Mouse (Mus musculus) liver, embryonic 16.5 days (tissue): Measurements from ENCODE around the gene Oxa1l. TPM values are rescaled to one million over a fixed set of nuclear protein-coding genes. Genes with fewer than 3 reads are reported as not detected.

ENCODE experiments used
- ATAC-seq: fragments of 200-750 bp; cut with Nextera tagmentation; 2 replicates; pipeline ENCODE4 v1.8.0; 2017; ENCODE audit warnings: low read depth, mild to moderate bottlenecking, moderate number of reproducible peaks, moderate library complexity
- H3K27ac ChIP-seq: fragments of 300-500 bp; sonication (generic); 2 replicates; pipeline ENCODE4 v1.5.1; 2014; ENCODE audit warnings: mild to moderate bottlenecking, low read length
- H3K27me3 ChIP-seq: fragments of 300-500 bp; sonication (generic); 2 replicates; pipeline ENCODE4 v1.6.1; 2014; ENCODE audit warnings: low read depth, low read length, mixed read lengths; ENCODE audit not compliant: control insufficient read depth, insufficient read depth
- H3K36me3 ChIP-seq: fragments of 300-500 bp; sonication (generic); 2 replicates; pipeline ENCODE4 v1.6.1; 2014; ENCODE audit warnings: mild to moderate bottlenecking; ENCODE audit not compliant: control insufficient read depth, insufficient read depth
- H3K4me1 ChIP-seq: fragments of 300-500 bp; sonication (generic); 2 replicates; pipeline ENCODE4 v1.6.1; 2014; ENCODE audit warnings: low read depth, low read length, mixed read lengths; ENCODE audit not compliant: control insufficient read depth
- H3K4me2 ChIP-seq: fragments of 300-500 bp; sonication (generic); 2 replicates; pipeline ENCODE4 v1.6.1; 2014; ENCODE audit warnings: low read depth, low read length, mixed read lengths
- H3K4me3 ChIP-seq: fragments of 300-500 bp; sonication (generic); 2 replicates; pipeline ENCODE4 v1.5.1; 2014; ENCODE audit warnings: low read depth, mild to moderate bottlenecking, low read length
- H3K9ac ChIP-seq: fragments of 300-500 bp; sonication (generic); 2 replicates; pipeline ENCODE4 v1.6.1; 2014; ENCODE audit warnings: low read depth, low read length
- H3K9me3 ChIP-seq: fragments of 300-500 bp; sonication (generic); replicated peaks from 2 replicates; pipeline ENCODE4 v1.6.1; 2016; ENCODE audit warnings: low read length; ENCODE audit not compliant: control insufficient read depth
- WGBS: fragments of 180-500 bp; shearing (Covaris S2); extraction: QIAGEN DNeasy Blood & Tissue Kit; methylation state at CpG from one replicate; pipeline ENCODE4 v1.1.7; 2014; ENCODE audit not compliant: insufficient replicate concordance; 5-methylcytosine and 5-hydroxymethylcytosine counted together
- polyA plus RNA-seq: library from polyadenylated mRNA; unstranded; fragments of >200 nt; fragmentation: Nextera tagmentation; extraction: Ambion mirVana; gene quantifications from 2 replicates; pipeline ENCODE4 v1.2.1, GENCODE M21; 2015

Oxa1l gene
- polyA plus RNA-seq, 1 experiment from 2014 or later = 17.9 TPM

GRCm38 (mm10) chr14:54381816-54382215 lies 21.2 kb downstream of the Oxa1l start:
- H3K36me3 ChIP-seq = no peaks in the 10 kb centered on the region
- H3K27me3 ChIP-seq = no peaks in the 10 kb centered on the region
- peak overlapping the region; percentile 81 for H3K27ac ChIP-seq
- peaks cover 31% of the 10 kb centered on the region for H3K4me1 ChIP-seq
- H3K4me3 ChIP-seq = no peak overlapping the region
- ATAC-seq = peak; percentile 64; the same call in 1 of the 2 replicates
- H3K4me2 ChIP-seq = peak overlapping the region; percentile 34; the same call in 1 of the 2 replicates
- WGBS = 50% methylated on average over 10 of the region's 10 CpGs
- H3K9me3 ChIP-seq = no peaks in the 10 kb centered on the region
- no peak overlapping the region for H3K9ac ChIP-seq

GRCm38 (mm10) chr14:54382641-54383040 lies 22.0 kb downstream of the Oxa1l start:
- Histone ChIP-seq H3K9ac (no peak overlapping the region), H3K27ac (peak overlapping the region; percentile 81), H3K36me3 (no peaks in the 10 kb centered on the region), H3K4me3 (no peak overlapping the region), H3K4me1 (peaks cover 31% of the 10 kb centered on the region), H3K9me3 (no peaks in the 10 kb centered on the region), H3K27me3 (no peaks in the 10 kb centered on the region), H3K4me2 (no peak overlapping the region)
- 59% methylated on average over 9 of the region's 9 CpGs for WGBS
- no peak for ATAC-seq

GRCm38 (mm10) chr14:54383355-54383771 lies 22.7 kb downstream of the Oxa1l start:
- WGBS = 29% methylated on average over 4 of the region's 4 CpGs
- H3K9ac ChIP-seq = no peak overlapping the region
- no peaks in the 10 kb centered on the region for H3K9me3 ChIP-seq
- peaks cover 31% of the 10 kb centered on the region for H3K4me1 ChIP-seq
- H3K27me3 ChIP-seq = no peaks in the 10 kb centered on the region
- ATAC-seq = peak; percentile 66
- H3K4me3 ChIP-seq = no peak overlapping the region
- peak overlapping the region; percentile 81 for H3K27ac ChIP-seq
- no peak overlapping the region; the same call in 1 of the 2 replicates for H3K4me2 ChIP-seq
- H3K36me3 ChIP-seq = no peaks in the 10 kb centered on the region

GRCm38 (mm10) chr14:54384396-54384795 lies 23.8 kb downstream of the Oxa1l start:
- H3K27me3 ChIP-seq = no peaks in the 10 kb centered on the region
- H3K4me3 ChIP-seq = no peak overlapping the region
- H3K4me2 ChIP-seq = no peak overlapping the region
- no peaks in the 10 kb centered on the region for H3K9me3 ChIP-seq
- 44% methylated on average over 8 of the region's 8 CpGs for WGBS
- H3K4me1 ChIP-seq = peaks cover 31% of the 10 kb centered on the region
- no peak overlapping the region for H3K9ac ChIP-seq
- no peaks in the 10 kb centered on the region for H3K36me3 ChIP-seq
- no peak overlapping the region for H3K27ac ChIP-seq
- ATAC-seq = no peak

- Histone ChIP-seq H3K4me3 (no peak overlapping the region), H3K4me1 (peaks cover 24% of the 10 kb centered on the region), H3K27me3 (no peaks in the 10 kb centered on the region), H3K27ac (no peak overlapping the region), H3K9ac (no peak overlapping the region), H3K36me3 (no peaks in the 10 kb centered on the region), H3K4me2 (no peak overlapping the region), H3K9me3 (no peaks in the 10 kb centered on the region)
- WGBS = 64% methylated on average over 7 of the region's 7 CpGs
- no peak for ATAC-seq
Observed at GRCm38 (mm10) chr14:54385968-54386618, 25.5 kb downstream of the Oxa1l start.

- H3K4me3 ChIP-seq = no peak overlapping the region
- no peaks in the 10 kb centered on the region for H3K36me3 ChIP-seq
- H3K4me2 ChIP-seq = no peak overlapping the region
- H3K4me1 ChIP-seq = peaks cover 15% of the 10 kb centered on the region
- H3K27ac ChIP-seq = no peak overlapping the region
- no peak for ATAC-seq
- H3K9me3 ChIP-seq = no peaks in the 10 kb centered on the region
- no peaks in the 10 kb centered on the region for H3K27me3 ChIP-seq
- H3K9ac ChIP-seq = no peak overlapping the region
- WGBS = 68% methylated on average over 6 of the region's 6 CpGs
Observed at GRCm38 (mm10) chr14:54387546-54387945, 26.9 kb downstream of the Oxa1l start.

GRCm38 (mm10) chr14:54390843-54391242 lies 30.2 kb downstream of the Oxa1l start:
- no peaks in the 10 kb centered on the region for H3K4me1 ChIP-seq
- WGBS = 42% methylated on average over 6 of the region's 6 CpGs
- H3K27ac ChIP-seq = no peak overlapping the region
- H3K36me3 ChIP-seq = no peaks in the 10 kb centered on the region
- H3K4me2 ChIP-seq = no peak overlapping the region
- no peak overlapping the region for H3K4me3 ChIP-seq
- H3K27me3 ChIP-seq = no peaks in the 10 kb centered on the region
- no peak for ATAC-seq
- no peaks in the 10 kb centered on the region for H3K9me3 ChIP-seq
- H3K9ac ChIP-seq = no peak overlapping the region

- no peak overlapping the region for H3K27ac ChIP-seq
- no peaks in the 10 kb centered on the region for H3K27me3 ChIP-seq
- no peak overlapping the region for H3K4me2 ChIP-seq
- ATAC-seq = no peak
- H3K4me3 ChIP-seq = no peak overlapping the region
- H3K36me3 ChIP-seq = no peaks in the 10 kb centered on the region
- H3K9me3 ChIP-seq = no peaks in the 10 kb centered on the region
- 0 out of 2 replicates have a peak, but pooled peaks cover under 1% of the 10 kb centered on the region for H3K4me1 ChIP-seq
- no peak overlapping the region for H3K9ac ChIP-seq
- WGBS = 61% methylated on average over 3 of the region's 3 CpGs
Observed at GRCm38 (mm10) chr14:54393794-54394193, 33.2 kb downstream of the Oxa1l start.

GRCm38 (mm10) chr14:54394309-54394708 lies 33.7 kb downstream of the Oxa1l start:
- no peak overlapping the region for H3K4me3 ChIP-seq
- no peak for ATAC-seq

More at GRCm38 (mm10) chr14:54394309-54394708, 33.7 kb downstream of the Oxa1l start:
- Histone ChIP-seq H3K9me3 (no peaks in the 10 kb centered on the region), H3K27ac (no peak overlapping the region), H3K4me2 (no peak overlapping the region), H3K9ac (no peak overlapping the region), H3K27me3 (no peaks in the 10 kb centered on the region), H3K4me1 (peaks cover 5% of the 10 kb centered on the region; the same call in 1 of the 2 replicates), H3K36me3 (no peaks in the 10 kb centered on the region)
